Comparison of ENCODE assay signal across 17 mouse cellular contexts in the genomic region with DNA sequence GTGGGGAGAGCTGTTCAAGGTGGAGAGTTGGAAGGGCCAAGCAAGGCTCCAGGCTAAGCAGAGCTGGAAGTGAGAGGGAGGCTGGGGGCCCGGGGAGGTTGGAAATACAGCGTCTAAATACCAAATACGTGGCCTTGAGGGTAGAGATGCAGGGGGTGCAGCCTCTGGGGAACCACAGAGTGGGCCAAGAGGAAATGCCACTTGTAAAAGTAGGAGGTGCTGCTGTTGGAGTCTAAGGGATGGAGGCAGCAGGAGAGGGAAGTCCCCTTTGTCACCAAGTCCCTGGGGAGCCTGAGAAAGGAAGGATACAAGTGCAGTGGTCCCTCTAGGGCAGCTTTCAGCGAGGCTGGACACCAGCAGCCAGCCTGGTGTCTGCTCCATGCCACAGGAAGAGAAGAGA.
DNase-seq lines count a peak whose midpoint lies in the region; ATAC-seq lines count a peak whose summit lies in the region.
"Had no signal": no experiment of that assay in that cellular context is flagged by ENCODE, and none has a peak within 500 bp of the region (broad histone marks: within the 10 kb centered on the region; RNA-seq: fewer than 3 reads in every experiment).

No protein-coding gene starts in this region.

- H3K9ac ChIP-seq in forebrain, embryonic 16.5 days (replicated peaks; ENCODE audit: low read depth, low read length), result no peak overlapping the region
- H3K9ac ChIP-seq in heart, embryonic 16.5 days (ENCODE audit: low read length), result peak overlapping the region; percentile 58
- H3K9ac ChIP-seq in midbrain, embryonic 11.5 days (ENCODE audit: low read length), result peak overlapping the region; percentile 18; the same call in 1 of the 2 replicates
- no peak overlapping the region for H3K9ac ChIP-seq in midbrain, embryonic 16.5 days (ENCODE audit: low read depth, low read length)
- H3K9ac ChIP-seq in hindbrain, embryonic 14.5 days, result 0 out of 2 replicates have a peak overlapping the region, but pooled peaks have one; percentile 24

- ATAC-seq in forebrain, embryonic 16.5 days, result no peak
- no peak for ATAC-seq in heart, embryonic 16.5 days (replicated peaks; ENCODE audit: extremely low read depth, insufficient read depth, low FRiP score)
- no peak for ATAC-seq in midbrain, embryonic 11.5 days (ENCODE audit: low FRiP score)
- ATAC-seq in midbrain, embryonic 16.5 days, result no peak
- no peak for ATAC-seq in hindbrain, embryonic 14.5 days (ENCODE audit: low FRiP score)
- ATAC-seq: Patski had no signal

- no peak overlapping the region for H3K4me3 ChIP-seq in forebrain, embryonic 10.5 days
- H3K4me3 ChIP-seq in forebrain, embryonic 16.5 days (replicated peaks; ENCODE audit: low read length), result no peak overlapping the region
- no peak overlapping the region for H3K4me3 ChIP-seq in heart, embryonic 16.5 days (ENCODE audit: low read length)
- no peak overlapping the region for H3K4me3 ChIP-seq in midbrain, embryonic 11.5 days (ENCODE audit: low read depth, low read length)
- H3K4me3 ChIP-seq in midbrain, embryonic 16.5 days (ENCODE audit: low read depth, low read length), result no peak overlapping the region
- no peak overlapping the region for H3K4me3 ChIP-seq in hindbrain, embryonic 14.5 days (replicated peaks; ENCODE audit: low read length)
- H3K4me3 ChIP-seq: myocyte had no signal

- no peaks in the 10 kb centered on the region for H3K9me3 ChIP-seq in forebrain, embryonic 10.5 days
- H3K9me3 ChIP-seq in forebrain, embryonic 16.5 days (ENCODE audit: control insufficient read depth, low read length), result no peaks in the 10 kb centered on the region
- no peaks in the 10 kb centered on the region for H3K9me3 ChIP-seq in heart, embryonic 16.5 days (replicated peaks; ENCODE audit: control insufficient read depth, low read length)
- no peaks in the 10 kb centered on the region for H3K9me3 ChIP-seq in midbrain, embryonic 11.5 days (ENCODE audit: control insufficient read depth, low read length)
- no peaks in the 10 kb centered on the region for H3K9me3 ChIP-seq in midbrain, embryonic 16.5 days (replicated peaks; ENCODE audit: control insufficient read depth, low read length, poor library complexity, severe bottlenecking)
- no peaks in the 10 kb centered on the region for H3K9me3 ChIP-seq in hindbrain, embryonic 14.5 days (ENCODE audit: control insufficient read depth, low read length)

- intact Hi-C loops in heart, postnatal 25 days (cut with DNase I), result no loop called here

- H3K4me1 ChIP-seq in forebrain, embryonic 10.5 days, result peaks cover 92% of the 10 kb centered on the region
- H3K4me1 ChIP-seq in forebrain, embryonic 16.5 days (replicated peaks; ENCODE audit: control insufficient read depth, insufficient read depth, low read length), result peaks cover 79% of the 10 kb centered on the region
- H3K4me1 ChIP-seq in heart, embryonic 16.5 days (ENCODE audit: control insufficient read depth, insufficient read depth, low read length), result peaks cover 61% of the 10 kb centered on the region
- H3K4me1 ChIP-seq in midbrain, embryonic 11.5 days (ENCODE audit: control insufficient read depth, insufficient read depth, low read length), result peaks cover 66% of the 10 kb centered on the region
- H3K4me1 ChIP-seq in midbrain, embryonic 16.5 days (ENCODE audit: control insufficient read depth, insufficient read depth, low read length), result peaks cover 37% of the 10 kb centered on the region
- peaks cover 68% of the 10 kb centered on the region for H3K4me1 ChIP-seq in hindbrain, embryonic 14.5 days (replicated peaks; ENCODE audit: control insufficient read depth, insufficient read depth, low read length)

- H3K27ac ChIP-seq in forebrain, embryonic 10.5 days, result peak overlapping the region; percentile 40; the same call in 1 of the 2 replicates
- no peak overlapping the region for H3K27ac ChIP-seq in forebrain, embryonic 16.5 days (ENCODE audit: low read length)
- peak overlapping the region; percentile 91 for H3K27ac ChIP-seq in heart, embryonic 16.5 days (ENCODE audit: low read length)
- no peak overlapping the region for H3K27ac ChIP-seq in midbrain, embryonic 11.5 days (ENCODE audit: low read depth, low read length)
- no peak overlapping the region for H3K27ac ChIP-seq in midbrain, embryonic 16.5 days (ENCODE audit: low read length)
- H3K27ac ChIP-seq in hindbrain, embryonic 14.5 days, result no peak overlapping the region

- WGBS in forebrain, embryonic 10.5 days, result 39% methylated on average over 4 of the region's 4 CpGs
- WGBS in forebrain, embryonic 16.5 days, result 41% methylated on average over 4 of the region's 4 CpGs
- 25% methylated on average over 4 of the region's 4 CpGs for WGBS in heart, embryonic 16.5 days
- WGBS in midbrain, embryonic 11.5 days, result 40% methylated on average over 4 of the region's 4 CpGs
- WGBS in midbrain, embryonic 16.5 days, result 34% methylated on average over 4 of the region's 4 CpGs
- WGBS in hindbrain, embryonic 14.5 days, result 35% methylated on average over 4 of the region's 4 CpGs

- no peak for DNase-seq in forebrain, embryonic 10.5 days (ENCODE audit: extremely low spot score, low spot score)
- DNase-seq in heart, postnatal 25 days (ENCODE audit: low spot score), result no peak
- DNase-seq in midbrain, embryonic 11.5 days (ENCODE audit: low spot score, missing footprints), result no peak
- no peak for DNase-seq in hindbrain, embryonic 14.5 days (ENCODE audit: low spot score)
- no peak for DNase-seq in cerebellum, postnatal 25 days
- DNase-seq: cerebellum, adult 2 months; embryo, embryonic 11 days; kidney, adult 2 months; kidney, postnatal 36 days; left cerebral cortex, postnatal 4 days; lung, postnatal 36 days; thymus, postnatal 36 days had no signal

- no peaks in the 10 kb centered on the region for H3K36me3 ChIP-seq in forebrain, embryonic 10.5 days (replicated peaks)
- H3K36me3 ChIP-seq in forebrain, embryonic 16.5 days (ENCODE audit: control insufficient read depth, insufficient read depth), result no peaks in the 10 kb centered on the region
- H3K36me3 ChIP-seq in heart, embryonic 16.5 days (ENCODE audit: control insufficient read depth, insufficient read depth), result no peaks in the 10 kb centered on the region
- no peaks in the 10 kb centered on the region for H3K36me3 ChIP-seq in midbrain, embryonic 11.5 days (ENCODE audit: control insufficient read depth, insufficient read depth, low read length)
- no peaks in the 10 kb centered on the region for H3K36me3 ChIP-seq in midbrain, embryonic 16.5 days (ENCODE audit: control insufficient read depth, insufficient read depth, low read length)
- H3K36me3 ChIP-seq in hindbrain, embryonic 14.5 days (replicated peaks; ENCODE audit: control insufficient read depth, insufficient read depth), result no peaks in the 10 kb centered on the region

- no peak overlapping the region for H3K4me2 ChIP-seq in forebrain, embryonic 16.5 days (ENCODE audit: low read length)
- peak overlapping the region; percentile 6; the same call in 1 of the 2 replicates for H3K4me2 ChIP-seq in heart, embryonic 16.5 days (ENCODE audit: low read depth, low read length)
- H3K4me2 ChIP-seq in midbrain, embryonic 11.5 days, result no peak overlapping the region
- H3K4me2 ChIP-seq in midbrain, embryonic 16.5 days (ENCODE audit: low read length), result no peak overlapping the region
- no peak overlapping the region for H3K4me2 ChIP-seq in hindbrain, embryonic 14.5 days (replicated peaks)

- peaks cover 88% of the 10 kb centered on the region for H3K27me3 ChIP-seq in forebrain, embryonic 10.5 days (ENCODE audit: poor library complexity, severe bottlenecking)
- H3K27me3 ChIP-seq in forebrain, embryonic 16.5 days (replicated peaks; ENCODE audit: control insufficient read depth, insufficient read depth, low read length), result no peaks in the 10 kb centered on the region
- H3K27me3 ChIP-seq in heart, embryonic 16.5 days (ENCODE audit: control insufficient read depth, insufficient read depth, low read length), result no peaks in the 10 kb centered on the region
- no peaks in the 10 kb centered on the region for H3K27me3 ChIP-seq in midbrain, embryonic 11.5 days (ENCODE audit: control insufficient read depth, insufficient read depth, low read length)
- H3K27me3 ChIP-seq in midbrain, embryonic 16.5 days (ENCODE audit: control insufficient read depth, insufficient read depth, low read depth, low read length), result no peaks in the 10 kb centered on the region
- no peaks in the 10 kb centered on the region for H3K27me3 ChIP-seq in hindbrain, embryonic 14.5 days (ENCODE audit: control insufficient read depth, insufficient read depth, low read length)
- H3K27me3 ChIP-seq: Patski had no signal

Comparison
In these comparisons a context has a peak if more than half of its experiments do, and no peak if none do; other contexts are left out.
1. H3K27ac ChIP-seq: peak in forebrain, embryonic 10.5 days (single experiment) and heart, embryonic 16.5 days (single experiment); none in forebrain, embryonic 16.5 days (single experiment), midbrain, embryonic 11.5 days (single experiment), midbrain, embryonic 16.5 days (single experiment) and hindbrain, embryonic 14.5 days (single experiment).
2. H3K9ac ChIP-seq: peak in heart, embryonic 16.5 days (single experiment), midbrain, embryonic 11.5 days (single experiment) and hindbrain, embryonic 14.5 days (single experiment); none in forebrain, embryonic 16.5 days (single experiment) and midbrain, embryonic 16.5 days (single experiment).